Mouse (Mus musculus): ENCODE measurements around the gene Tescl.

DNA sequence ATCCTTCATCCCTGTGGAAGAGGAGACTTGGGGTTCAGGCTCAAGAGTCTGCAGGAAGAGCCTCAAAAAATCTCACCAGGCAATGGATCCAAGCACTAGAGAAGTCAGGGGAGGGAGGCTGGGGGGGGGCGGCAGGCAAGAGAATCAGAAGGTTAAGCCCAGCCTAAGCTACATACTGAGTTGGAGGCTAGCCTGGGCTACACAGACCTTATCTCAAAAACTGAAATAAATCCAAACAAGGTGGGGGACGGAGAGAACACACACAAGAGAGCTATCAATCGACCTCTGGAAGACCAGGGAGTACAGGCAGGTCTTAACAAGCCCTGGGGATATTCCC lies 38.0 kb upstream of the Tescl start:
- no peak for TF ChIP-seq CTCF (IDR thresholded peaks at IDR 0.05; ENCODE audit: low read depth)
- TF ChIP-seq EP300 (IDR thresholded peaks at IDR 0.05; ENCODE audit: low read depth): no peak
